Mouse (Mus musculus): ENCODE data around the gene Rad52. TPM values are rescaled to one million over a fixed set of nuclear protein-coding genes. Genes with fewer than 3 reads are reported as not detected.

Rad52 gene
- polyA plus RNA-seq, 1 experiment from 2014 or later, result 6.8 TPM

- DNase-seq (ENCODE audit: low spot score), result no peak
- Histone ChIP-seq H3K9ac (ENCODE audit: low read length) (no peak overlapping the region), H3K27ac (replicated peaks) (no peak overlapping the region), H3K9me3 (ENCODE audit: control insufficient read depth, low read length) (no peaks in the 10 kb centered on the region), H3K4me2 (replicated peaks; ENCODE audit: low read depth) (no peak overlapping the region), H3K4me1 (replicated peaks; ENCODE audit: control insufficient read depth, insufficient read depth) (no peaks in the 10 kb centered on the region), H3K27me3 (ENCODE audit: control insufficient read depth, insufficient read depth, low read length) (no peaks in the 10 kb centered on the region), H3K4me3 (ENCODE audit: low read depth, low read length) (no peak overlapping the region), H3K36me3 (ENCODE audit: control insufficient read depth, insufficient read depth, low read length) (peaks cover 29% of the 10 kb centered on the region)
- no peak for TF ChIP-seq EP300 (optimal IDR thresholded peaks at IDR 0.05)
- no peak for TF ChIP-seq CTCF (IDR thresholded peaks at IDR 0.05; ENCODE audit: low read depth)
- no peak for ATAC-seq (ENCODE audit: low FRiP score, low TSS enrichment)
- WGBS, result 90% methylated on average over 5 of the region's 5 CpGs
These were observed 13.2 kb downstream of the Rad52 start for GRCm38 (mm10) chr6:119915710-119916109.

- no peak overlapping the region for H3K27ac ChIP-seq (replicated peaks)
- no peak overlapping the region for H3K4me2 ChIP-seq (replicated peaks; ENCODE audit: low read depth)
- H3K36me3 ChIP-seq (ENCODE audit: control insufficient read depth, insufficient read depth, low read length), result peaks cover 29% of the 10 kb centered on the region
- ATAC-seq (ENCODE audit: low FRiP score, low TSS enrichment) (no peak), DNase-seq (ENCODE audit: low spot score) (no peak)
- WGBS, result 81% methylated on average over 16 of the region's 16 CpGs
- no peak for TF ChIP-seq EP300 (optimal IDR thresholded peaks at IDR 0.05)
- TF ChIP-seq CTCF (IDR thresholded peaks at IDR 0.05; ENCODE audit: low read depth), result no peak
- H3K4me3 ChIP-seq (ENCODE audit: low read depth, low read length), result no peak overlapping the region
- no peaks in the 10 kb centered on the region for H3K27me3 ChIP-seq (ENCODE audit: control insufficient read depth, insufficient read depth, low read length)
- H3K9me3 ChIP-seq (ENCODE audit: control insufficient read depth, low read length), result no peaks in the 10 kb centered on the region
- H3K9ac ChIP-seq (ENCODE audit: low read length), result no peak overlapping the region
- H3K4me1 ChIP-seq (replicated peaks; ENCODE audit: control insufficient read depth, insufficient read depth), result no peaks in the 10 kb centered on the region
These were observed 16.2 kb downstream of the Rad52 start for GRCm38 (mm10) chr6:119918561-119919181.

GRCm38 (mm10) chr6:119922136-119922535 lies 19.6 kb downstream of the Rad52 start:
- DNase-seq (ENCODE audit: low spot score) (no peak), ATAC-seq (ENCODE audit: low FRiP score, low TSS enrichment) (no peak)
- 84% methylated on average over 3 of the region's 3 CpGs for WGBS
- H3K9ac ChIP-seq (ENCODE audit: low read length), result no peak overlapping the region
- H3K27ac ChIP-seq (replicated peaks), result no peak overlapping the region
- no peaks in the 10 kb centered on the region for H3K9me3 ChIP-seq (ENCODE audit: control insufficient read depth, low read length)
- TF ChIP-seq EP300 (optimal IDR thresholded peaks at IDR 0.05) (no peak), CTCF (IDR thresholded peaks at IDR 0.05; ENCODE audit: low read depth) (no peak)
- no peak overlapping the region for H3K4me3 ChIP-seq (ENCODE audit: low read depth, low read length)
- H3K4me2 ChIP-seq (replicated peaks; ENCODE audit: low read depth), result no peak overlapping the region
- H3K36me3 ChIP-seq (ENCODE audit: control insufficient read depth, insufficient read depth, low read length), result peaks cover 26% of the 10 kb centered on the region
- no peaks in the 10 kb centered on the region for H3K4me1 ChIP-seq (replicated peaks; ENCODE audit: control insufficient read depth, insufficient read depth)
- H3K27me3 ChIP-seq (ENCODE audit: control insufficient read depth, insufficient read depth, low read length), result no peaks in the 10 kb centered on the region

GRCm38 (mm10) chr6:119922544-119922943 lies 20.0 kb downstream of the Rad52 start:
- Histone ChIP-seq H3K9ac (ENCODE audit: low read length) (no peak overlapping the region), H3K4me3 (ENCODE audit: low read depth, low read length) (no peak overlapping the region), H3K4me2 (replicated peaks; ENCODE audit: low read depth) (no peak overlapping the region), H3K27ac (replicated peaks) (no peak overlapping the region), H3K4me1 (replicated peaks; ENCODE audit: control insufficient read depth, insufficient read depth) (no peaks in the 10 kb centered on the region), H3K36me3 (ENCODE audit: control insufficient read depth, insufficient read depth, low read length) (peaks cover 29% of the 10 kb centered on the region), H3K9me3 (ENCODE audit: control insufficient read depth, low read length) (no peaks in the 10 kb centered on the region), H3K27me3 (ENCODE audit: control insufficient read depth, insufficient read depth, low read length) (no peaks in the 10 kb centered on the region)
- ATAC-seq (ENCODE audit: low FRiP score, low TSS enrichment) (no peak), DNase-seq (ENCODE audit: low spot score) (no peak)
- TF ChIP-seq EP300 (optimal IDR thresholded peaks at IDR 0.05), result no peak
- no peak for TF ChIP-seq CTCF (IDR thresholded peaks at IDR 0.05; ENCODE audit: low read depth)
- 84% methylated on average over 4 of the region's 4 CpGs for WGBS

- H3K4me3 ChIP-seq (ENCODE audit: low read depth, low read length), result no peak overlapping the region
- H3K27ac ChIP-seq (replicated peaks), result no peak overlapping the region
- H3K36me3 ChIP-seq (ENCODE audit: control insufficient read depth, insufficient read depth, low read length), result peaks cover 38% of the 10 kb centered on the region
- H3K27me3 ChIP-seq (ENCODE audit: control insufficient read depth, insufficient read depth, low read length), result no peaks in the 10 kb centered on the region
- no peak; the same call in 1 of the 2 replicates for ATAC-seq (ENCODE audit: low FRiP score, low TSS enrichment)
- no peak for TF ChIP-seq EP300 (optimal IDR thresholded peaks at IDR 0.05)
- TF ChIP-seq CTCF (IDR thresholded peaks at IDR 0.05; ENCODE audit: low read depth), result peak; percentile 75
- no peak overlapping the region for H3K9ac ChIP-seq (ENCODE audit: low read length)
- no peaks in the 10 kb centered on the region for H3K9me3 ChIP-seq (ENCODE audit: control insufficient read depth, low read length)
- no peaks in the 10 kb centered on the region for H3K4me1 ChIP-seq (replicated peaks; ENCODE audit: control insufficient read depth, insufficient read depth)
- WGBS, result 34% methylated on average over 4 of the region's 4 CpGs
- DNase-seq (ENCODE audit: low spot score), result peak; percentile 29
- H3K4me2 ChIP-seq (replicated peaks; ENCODE audit: low read depth), result no peak overlapping the region
These were observed 21.9 kb downstream of the Rad52 start for GRCm38 (mm10) chr6:119924235-119925005.

Other genes starting within 250 kb of the Rad52 start
- 5.8 and 6.5 TPM in 2 replicates for gene Erc1, start 54.5 kb upstream of the Rad52 start, polyA plus RNA-seq (2015; fragmentation: Nextera tagmentation; extraction: Ambion mirVana)
- gene Wnk1, start 136.0 kb downstream of the Rad52 start, polyA plus RNA-seq (2015; fragmentation: Nextera tagmentation; extraction: Ambion mirVana), result 28.8 and 31.2 TPM in 2 replicates
- gene Ninj2, start 190.7 kb downstream of the Rad52 start, polyA plus RNA-seq (2015; fragmentation: Nextera tagmentation; extraction: Ambion mirVana), result not detected in 2 replicates